Mouse (Mus musculus) megakaryocyte, embryonic 14.5 days (primary cell): ENCODE results near the gene Cmtm7.

Experiments used
- FLI1 ChIP-seq: IDR thresholded peaks from 2 replicates; pipeline ENCODE4 v1.6.1; 2012; ENCODE audit warnings: low read length, inconsistent platforms, mixed read lengths
- GATA1 ChIP-seq: IDR thresholded peaks from 3 replicates; pipeline ENCODE4 v1.6.1; 2012; ENCODE audit warnings: mixed read lengths, low read length, inconsistent platforms, borderline replicate concordance

DNA sequence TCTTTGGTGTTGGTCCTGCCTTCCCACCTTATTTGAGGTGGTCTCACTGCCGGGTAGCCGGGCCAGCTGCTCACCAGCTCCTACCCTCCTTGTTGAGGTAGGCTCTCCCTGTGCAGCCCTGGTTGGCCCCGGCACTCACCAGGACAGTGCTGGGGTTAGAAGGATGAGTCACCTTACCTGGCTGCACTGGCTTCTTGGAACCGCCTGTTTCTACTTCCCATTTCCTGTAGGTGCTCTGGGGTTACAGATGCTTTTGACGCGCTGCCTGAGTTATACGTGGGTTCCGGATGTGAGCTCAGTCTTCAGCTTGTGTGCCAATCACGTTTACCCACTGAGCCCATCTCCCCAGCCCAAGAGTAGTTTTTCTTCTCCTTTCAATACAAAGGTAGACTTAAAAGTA lies 41.3 kb downstream of the Cmtm7 start:
- TF ChIP-seq GATA1 (no peak), FLI1 (no peak)
